Mouse (Mus musculus) urinary bladder, postnatal 10 days (tissue): ENCODE measurements at regions not wholly inside any gene's neighbourhood (a gene's known extent, or its start where the extent isn't known, plus 50 kb on each side); places are given as distances from the start of the nearest gene placed in this dataset.
"Not testable (repeated sequence)": the region's sequence is repeated elsewhere in the genome, so short reads cannot be mapped to it uniquely, and the experiment has no call there.

Experiments
- DNase-seq: peaks from one replicate; pipeline ENCODE4 v3.0.0; 2022; ENCODE audit warnings: low spot score

DNA sequence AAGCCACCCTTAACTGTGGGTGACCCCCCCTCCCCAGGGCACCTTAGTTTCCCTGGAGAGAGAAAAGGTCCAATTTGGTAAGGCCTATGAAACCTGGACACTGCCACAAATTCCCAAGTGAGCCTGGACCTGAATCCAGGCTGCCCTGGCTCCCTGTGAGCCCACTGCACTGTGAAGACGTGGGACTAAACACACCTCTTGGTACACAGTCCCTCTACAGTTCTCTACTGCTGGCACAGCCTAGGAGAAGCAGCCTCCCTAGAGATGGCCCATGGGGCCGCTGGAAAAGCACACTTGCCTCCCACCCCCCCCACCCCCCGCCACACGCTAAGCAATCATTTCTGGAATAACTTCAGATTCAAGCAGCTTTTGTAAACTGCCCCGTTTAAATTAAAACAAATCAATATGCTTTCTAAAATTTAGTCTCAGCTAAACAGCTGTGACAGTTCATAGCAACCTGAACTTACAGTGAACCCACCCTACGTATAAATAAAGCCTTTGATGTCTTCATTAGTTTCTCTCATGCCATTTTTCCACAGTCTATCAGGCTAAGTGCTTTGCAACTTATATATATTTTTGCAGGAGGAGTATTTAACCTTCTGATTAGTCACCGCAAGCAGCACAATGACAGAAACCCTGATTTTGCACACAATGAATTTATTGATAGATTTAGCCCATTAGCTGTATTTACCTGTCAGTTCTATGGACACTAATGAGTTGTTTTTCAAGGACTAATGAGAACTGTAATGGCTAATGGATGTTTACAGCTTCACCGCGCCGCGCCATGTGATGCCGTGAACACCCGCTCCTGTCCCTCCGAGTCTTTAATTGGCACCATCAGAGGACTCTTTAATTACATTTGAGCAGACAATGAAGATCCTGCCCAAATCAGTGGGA lies 215.3 kb downstream of the 3100002H09Rik start:
- DNase-seq, result no peak

DNA sequence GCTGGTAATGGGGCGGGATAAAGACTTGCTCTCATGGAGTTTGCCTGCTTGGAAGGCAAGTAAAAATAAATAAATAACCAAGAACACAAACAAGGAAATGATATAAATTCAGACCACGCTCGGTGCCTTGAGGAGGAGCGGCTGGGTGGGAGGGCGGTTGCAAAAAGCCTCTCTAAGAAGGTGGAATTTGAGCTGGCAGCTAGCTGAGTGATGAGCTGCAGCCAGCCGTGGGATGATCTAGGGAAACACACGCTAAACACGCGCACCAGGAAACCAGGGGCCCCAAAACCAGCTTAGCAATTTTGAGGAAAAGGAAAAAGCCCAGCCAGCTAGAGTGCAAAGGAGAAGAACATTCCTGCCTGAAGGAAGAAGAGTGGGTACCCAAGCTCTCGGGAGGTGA lies 217.0 kb downstream of the 3100002H09Rik start:
- DNase-seq, result no peak

DNA sequence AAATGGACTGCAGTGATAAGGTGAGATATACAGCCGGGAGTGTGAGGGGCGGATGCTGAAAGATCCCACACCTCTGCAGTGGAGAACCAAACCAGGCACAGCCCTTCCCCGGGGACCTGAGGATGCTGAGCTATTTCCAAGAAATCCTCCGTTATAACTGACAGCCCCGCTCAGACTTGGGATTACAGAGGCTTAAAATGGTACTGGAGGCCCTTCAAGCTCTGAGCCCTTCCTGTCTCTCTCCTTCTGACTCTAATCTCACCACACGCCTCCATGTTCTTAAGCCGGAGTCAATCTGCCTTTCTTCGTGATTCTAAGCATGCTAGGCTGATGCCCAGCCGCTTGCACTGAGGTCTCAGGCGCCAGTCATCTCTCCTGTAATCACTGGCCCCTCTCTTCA lies 221.5 kb downstream of the 3100002H09Rik start:
- DNase-seq, result no peak

DNA sequence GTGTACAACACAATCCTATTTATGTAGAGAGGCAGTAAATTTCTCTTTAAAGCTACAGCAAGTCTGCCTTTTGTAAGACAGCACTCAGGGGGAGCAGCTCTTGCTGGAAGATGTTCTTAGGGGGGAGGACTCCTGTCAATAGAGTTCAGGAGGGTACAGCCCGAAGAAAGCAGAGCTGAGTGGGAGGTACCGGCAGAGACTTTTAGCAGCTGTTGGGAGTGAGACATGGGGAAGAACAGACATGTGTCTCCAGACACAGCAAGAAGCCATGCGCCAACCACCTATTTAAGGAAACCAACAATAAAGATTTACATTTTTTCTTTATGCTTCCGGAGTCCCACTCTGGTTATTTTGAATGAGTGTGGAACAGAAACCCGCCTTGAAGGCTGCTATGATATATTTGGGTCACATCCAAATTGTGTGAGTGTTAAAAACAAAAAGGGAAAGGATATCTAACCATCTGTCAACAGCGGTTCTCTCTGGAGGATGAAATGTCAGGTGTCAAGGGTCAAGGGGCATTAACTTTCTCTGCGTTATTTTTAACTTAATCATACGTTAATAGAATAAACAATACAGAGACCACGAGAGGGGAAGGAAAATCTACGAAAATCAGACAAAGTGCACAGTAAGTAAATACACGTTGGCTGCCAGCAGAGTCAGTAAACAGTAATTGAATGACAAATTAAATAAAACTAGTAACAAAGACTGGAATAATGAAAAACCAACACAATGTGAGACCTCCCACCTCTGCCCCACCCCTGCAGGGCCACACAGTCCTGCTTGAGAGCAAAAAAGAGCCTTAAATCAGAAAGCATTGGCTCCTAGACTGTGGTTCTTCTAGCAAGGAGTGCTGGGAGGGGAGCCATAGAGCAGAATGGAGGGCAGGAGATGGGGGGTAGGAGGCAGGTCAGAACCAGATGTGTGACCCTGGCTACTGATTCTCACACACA lies 225.2 kb downstream of the 3100002H09Rik start:
- DNase-seq, result no peak

DNA sequence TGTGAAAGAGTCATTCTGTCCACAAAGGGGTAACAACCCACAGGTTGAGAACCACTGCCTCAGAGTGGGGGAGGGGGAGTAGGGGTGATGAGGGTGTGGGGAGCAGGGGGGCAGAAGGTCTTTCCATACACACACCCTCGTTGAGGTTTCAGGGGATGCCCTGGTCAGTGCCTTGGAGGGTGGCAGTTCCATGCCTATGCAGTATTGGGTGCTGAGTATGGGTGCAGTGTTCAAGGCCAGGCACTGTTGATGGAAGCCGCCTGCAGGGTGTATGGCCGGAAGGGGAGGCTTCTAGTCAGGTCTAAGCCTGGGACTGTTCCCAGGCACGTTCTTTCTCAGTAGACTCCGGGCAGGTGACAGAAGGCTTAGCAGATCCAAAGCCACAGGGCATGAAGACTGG lies 234.1 kb downstream of the 3100002H09Rik start:
- DNase-seq, result no peak

DNA sequence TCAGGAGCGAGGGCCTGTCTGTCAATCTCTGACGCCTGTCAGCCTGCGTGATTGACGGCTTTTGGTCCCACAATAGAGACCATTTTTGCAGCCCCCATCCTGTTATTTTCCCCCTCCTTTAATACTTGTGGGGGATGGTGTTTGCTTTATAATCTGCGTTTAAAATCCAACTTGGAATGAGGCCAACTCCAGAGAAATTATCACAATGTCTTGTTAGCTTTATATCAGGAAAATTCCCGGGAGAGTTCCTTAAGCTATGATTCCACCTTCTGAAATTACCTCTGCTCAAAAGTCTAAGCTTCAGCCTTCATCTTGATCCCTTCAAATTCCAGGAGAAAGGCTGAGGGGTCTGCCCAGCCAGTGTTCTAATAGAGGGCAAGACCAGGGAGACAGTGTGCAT lies 235.0 kb downstream of the 3100002H09Rik start:
- no peak for DNase-seq

DNA sequence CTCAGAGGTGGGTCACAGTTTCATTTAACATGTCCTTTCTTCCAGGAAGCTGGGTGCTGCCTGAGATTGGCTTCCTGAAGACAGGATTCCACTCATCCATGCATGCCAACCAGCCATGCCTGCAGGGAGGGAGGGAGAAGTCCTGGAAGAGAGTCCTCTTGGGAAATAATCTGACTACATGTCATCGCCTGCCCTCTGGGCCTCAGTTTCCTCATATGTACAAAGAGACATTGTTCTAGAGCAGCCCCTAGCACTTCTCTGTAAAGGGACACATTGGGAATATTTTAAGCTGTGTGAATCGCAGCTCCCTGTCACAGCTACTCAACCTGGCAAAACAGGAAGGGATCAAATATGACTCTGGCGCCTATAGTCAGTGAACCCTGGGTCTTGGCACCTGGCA lies 241.8 kb downstream of the 3100002H09Rik start:
- no peak for DNase-seq

DNA sequence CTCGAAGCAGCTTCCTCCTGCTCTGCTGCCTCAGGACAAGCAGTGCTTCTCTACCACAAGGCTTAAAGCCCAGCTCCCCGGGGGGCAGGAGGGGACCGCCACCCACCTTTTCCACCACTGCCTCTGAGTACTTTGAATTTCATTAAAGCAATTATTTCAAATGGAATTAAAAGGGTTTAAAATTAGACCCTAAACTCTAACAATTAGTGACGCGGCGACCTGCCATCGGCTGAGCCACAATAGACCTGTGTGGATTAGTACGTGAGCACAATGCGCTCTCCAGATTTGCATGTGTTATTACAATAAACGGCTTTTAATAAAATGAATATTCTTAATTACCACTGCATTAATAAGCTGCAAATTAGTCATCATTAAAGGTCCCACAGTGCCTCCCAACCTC lies 242.5 kb downstream of the 3100002H09Rik start:
- DNase-seq, result no peak

DNA sequence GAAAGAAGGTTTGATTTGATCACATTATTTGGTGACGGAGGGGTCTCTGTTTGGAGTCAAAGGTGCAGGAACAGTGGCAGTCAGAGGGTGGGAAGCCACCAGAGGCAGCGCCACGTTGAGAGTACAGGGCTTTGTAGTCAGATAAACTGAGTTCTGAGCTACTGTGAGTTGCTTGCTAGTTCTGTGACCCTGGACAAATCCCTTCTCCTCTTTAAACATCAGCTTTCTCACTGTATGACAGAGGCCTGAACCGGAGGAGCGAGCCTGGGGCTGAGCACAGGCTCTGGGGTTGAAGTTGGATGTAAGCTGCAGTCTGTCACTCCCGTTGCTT lies 250.1 kb downstream of the 3100002H09Rik start:
- DNase-seq, result no peak

DNA sequence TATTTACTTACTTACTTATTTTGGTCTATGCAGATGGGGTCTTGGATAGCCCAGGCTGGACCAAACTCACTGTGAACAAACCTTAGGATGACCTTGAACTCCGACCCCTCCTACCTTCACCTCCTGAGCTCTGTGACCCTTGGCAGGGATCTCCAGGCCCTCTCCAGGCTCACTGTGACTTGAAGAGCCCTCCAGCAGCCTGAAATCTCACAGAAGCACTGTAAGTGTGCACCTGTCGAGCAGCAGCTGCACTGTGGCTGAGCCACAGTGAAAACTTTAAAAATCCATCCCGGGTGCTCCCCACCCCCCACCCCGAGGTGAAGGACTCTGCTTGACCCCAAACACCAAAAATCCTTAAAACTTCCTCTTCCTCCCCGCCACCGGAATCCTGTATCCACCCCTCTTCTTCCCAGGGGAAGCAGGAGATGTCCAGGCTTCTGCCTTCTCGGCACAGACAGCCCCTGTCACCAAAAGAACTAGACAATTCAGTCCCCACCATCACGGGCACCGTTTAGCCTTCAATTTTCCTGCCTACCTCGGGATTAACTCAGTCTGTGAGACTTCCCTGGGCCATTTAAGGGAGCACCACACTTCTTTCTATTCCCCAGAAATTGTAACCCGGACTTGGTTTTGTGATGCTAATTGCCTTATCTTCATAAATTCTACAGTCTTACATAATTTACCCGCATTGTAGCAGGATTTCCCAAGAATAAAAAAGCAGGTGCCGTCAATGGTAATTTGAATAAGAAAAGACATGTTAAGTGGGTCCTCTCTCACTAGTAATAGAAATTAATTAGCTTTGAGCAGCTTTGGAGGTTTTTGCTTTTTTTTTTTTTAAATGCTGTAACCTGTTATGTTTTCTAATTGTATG lies 250.7 kb downstream of the 3100002H09Rik start:
- DNase-seq, result no peak

DNA sequence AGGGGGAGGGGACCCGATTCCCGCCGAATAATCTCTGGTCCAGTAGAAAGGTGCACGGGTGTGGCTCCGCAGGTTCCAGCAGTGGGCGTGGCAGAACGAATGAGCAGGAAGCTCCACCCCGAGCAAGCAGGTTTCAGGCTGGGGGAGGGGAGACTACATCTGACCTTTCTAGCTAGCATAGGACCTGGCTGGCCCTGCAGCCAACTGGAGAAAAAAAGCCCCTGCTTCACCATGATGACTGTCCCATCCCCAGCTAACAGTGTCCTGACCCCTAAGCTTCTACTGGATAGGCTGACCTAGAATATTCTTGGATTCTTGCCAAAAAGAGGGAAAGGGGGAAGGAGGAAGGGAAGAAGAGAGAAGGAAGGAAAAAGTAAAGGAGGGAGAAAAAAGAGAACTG lies 252.1 kb downstream of the 3100002H09Rik start:
- not testable (repeated sequence) for DNase-seq

DNA sequence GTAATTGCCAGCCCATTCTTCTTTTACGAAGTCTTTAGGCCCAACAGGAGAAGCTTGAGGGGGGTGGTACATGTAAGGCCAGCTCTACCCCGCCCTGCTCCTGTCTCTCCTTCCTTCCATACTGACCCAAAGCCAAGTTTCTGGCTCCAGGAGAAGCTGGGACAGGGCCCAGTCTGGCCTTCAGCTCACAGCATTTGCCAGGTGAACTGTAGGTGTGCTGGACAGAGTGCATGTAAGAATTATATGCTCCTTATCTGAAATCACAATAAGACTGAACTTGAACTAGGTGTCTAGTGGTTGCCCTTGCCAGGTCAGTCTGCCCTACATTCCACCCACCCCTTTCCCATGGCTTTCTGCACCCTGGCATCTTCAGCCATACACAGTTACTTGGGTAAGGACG lies 260.2 kb downstream of the 3100002H09Rik start:
- no peak for DNase-seq

DNA sequence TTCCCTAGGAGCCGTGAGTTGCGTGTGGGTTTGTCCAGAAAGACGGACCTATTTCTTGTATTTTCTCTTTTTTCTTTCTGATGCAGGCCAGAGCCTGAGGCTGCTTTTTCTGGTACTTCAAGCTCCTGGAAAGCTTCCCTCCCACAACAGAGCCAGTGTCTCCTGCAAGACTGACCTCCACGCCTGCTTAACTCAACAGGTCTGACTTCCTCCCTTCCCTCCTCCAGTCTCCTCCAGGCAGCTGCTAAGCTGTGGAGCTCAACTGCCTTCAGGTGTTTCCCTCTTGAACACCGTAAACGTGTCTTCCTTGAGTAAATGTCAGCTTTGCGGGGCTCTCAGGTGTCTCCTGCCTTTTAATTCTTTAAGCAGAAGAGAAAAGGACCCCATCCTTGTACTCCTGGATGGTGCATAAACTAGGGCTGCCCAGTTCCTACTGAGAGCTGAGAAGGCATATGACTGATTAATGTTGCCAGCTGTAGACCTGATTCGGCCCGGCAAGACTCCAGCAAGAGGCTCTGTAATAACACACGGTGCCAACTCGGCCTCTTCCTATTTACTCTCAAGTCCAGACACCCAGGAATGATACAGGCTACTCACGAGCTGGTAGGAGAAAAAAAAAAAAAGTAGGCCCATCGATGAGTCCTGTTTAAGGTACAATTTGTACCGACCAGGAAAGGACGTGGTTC lies 260.9 kb downstream of the 3100002H09Rik start:
- DNase-seq, result no peak

DNA sequence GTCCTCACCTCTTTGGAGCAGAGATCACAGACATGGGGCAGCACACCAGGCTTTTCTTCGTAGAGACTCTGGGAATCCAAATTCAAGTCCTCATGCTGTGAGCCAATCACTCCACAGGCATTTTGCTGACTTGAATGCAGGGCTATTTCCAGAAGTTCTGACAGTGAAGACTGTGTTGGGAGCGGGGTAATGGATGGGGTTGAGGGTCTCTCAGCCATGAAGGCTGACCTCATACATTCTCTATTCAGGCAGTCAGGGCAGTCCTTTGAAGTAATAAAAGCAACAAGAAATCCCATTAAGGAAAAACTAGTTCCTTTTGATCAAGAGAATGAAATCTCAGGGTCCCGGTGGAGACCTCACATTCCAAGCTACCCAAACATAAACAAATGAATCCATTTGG lies 261.5 kb downstream of the 3100002H09Rik start:
- no peak for DNase-seq

DNA sequence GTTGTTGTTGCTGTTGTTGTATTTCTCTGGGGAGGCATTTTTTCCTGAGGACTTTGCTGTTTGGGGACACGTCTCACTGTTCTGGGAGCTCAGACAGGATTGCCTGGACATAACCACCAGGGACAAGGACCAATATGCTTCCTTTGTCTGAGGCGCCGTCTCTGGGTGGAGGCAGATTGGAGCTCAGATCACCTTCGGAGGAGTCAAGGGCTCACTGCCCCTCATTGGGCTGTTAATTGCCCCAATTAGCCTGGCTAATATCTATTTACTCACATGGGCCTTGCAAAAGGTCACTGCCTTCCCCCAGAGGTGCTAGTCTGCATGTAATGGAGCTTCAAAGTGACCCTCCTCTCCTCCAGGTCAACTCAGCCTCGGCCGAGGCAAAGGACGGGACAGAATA lies 270.5 kb downstream of the 3100002H09Rik start:
- no peak for DNase-seq

DNA sequence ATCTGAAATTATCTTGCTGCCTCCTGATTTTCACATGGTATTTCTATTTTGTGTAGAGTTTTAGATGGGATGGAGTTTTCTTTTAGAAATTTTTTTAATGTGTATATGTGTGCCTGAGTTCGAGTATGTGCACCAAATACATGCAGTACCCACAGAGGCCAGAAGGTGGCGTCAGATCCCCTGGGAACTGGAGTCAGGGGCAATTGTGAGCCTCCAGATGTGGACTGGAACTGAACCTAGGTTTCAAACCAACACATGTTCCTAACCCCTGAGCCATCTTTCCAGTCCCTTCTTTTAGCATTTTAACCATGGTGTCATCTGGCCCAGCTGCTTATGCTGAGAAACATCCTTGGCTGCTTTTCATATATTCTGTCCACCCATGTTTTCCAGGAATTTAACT lies 274.9 kb downstream of the 3100002H09Rik start:
- no peak for DNase-seq

DNA sequence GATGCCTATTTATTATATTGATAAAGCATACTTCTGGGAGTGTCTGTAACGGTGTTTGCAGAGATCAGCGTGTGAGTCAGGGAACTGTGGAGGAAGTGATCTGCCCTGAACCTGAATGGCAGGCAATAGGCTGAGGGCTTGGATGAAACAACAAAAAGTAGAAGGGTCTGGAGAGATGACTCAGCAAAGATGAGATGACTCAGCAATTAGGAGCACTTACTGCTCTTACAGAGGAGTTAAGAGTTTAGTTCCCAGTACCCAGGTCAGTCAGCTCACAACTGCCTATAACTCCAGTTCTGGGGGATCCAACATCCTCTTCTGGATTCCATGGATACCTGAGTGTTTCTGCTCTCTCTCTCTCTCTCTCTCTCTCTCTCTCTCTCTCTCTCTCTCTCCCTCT lies 277.6 kb downstream of the 3100002H09Rik start:
- DNase-seq, result no peak

DNA sequence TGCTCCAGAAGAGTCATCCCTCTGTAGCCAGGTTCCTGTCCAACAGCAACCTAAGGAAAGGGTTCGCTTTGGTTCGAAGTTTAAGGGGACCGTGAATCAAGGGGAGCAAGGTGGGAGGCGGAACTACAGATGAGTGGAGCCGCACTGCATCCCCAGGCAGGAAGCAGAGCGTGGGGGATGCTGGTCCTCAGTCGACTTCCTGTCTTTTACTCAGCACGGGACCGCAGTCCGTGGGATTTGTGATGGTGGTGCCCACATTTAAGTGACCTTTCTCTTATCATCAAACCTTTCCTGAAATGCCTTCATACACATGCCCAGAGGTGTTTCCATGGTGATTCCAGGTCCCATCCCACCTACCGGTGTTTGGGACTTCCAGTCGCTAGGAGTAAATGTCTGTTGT lies 278.2 kb downstream of the 3100002H09Rik start:
- no peak for DNase-seq

DNA sequence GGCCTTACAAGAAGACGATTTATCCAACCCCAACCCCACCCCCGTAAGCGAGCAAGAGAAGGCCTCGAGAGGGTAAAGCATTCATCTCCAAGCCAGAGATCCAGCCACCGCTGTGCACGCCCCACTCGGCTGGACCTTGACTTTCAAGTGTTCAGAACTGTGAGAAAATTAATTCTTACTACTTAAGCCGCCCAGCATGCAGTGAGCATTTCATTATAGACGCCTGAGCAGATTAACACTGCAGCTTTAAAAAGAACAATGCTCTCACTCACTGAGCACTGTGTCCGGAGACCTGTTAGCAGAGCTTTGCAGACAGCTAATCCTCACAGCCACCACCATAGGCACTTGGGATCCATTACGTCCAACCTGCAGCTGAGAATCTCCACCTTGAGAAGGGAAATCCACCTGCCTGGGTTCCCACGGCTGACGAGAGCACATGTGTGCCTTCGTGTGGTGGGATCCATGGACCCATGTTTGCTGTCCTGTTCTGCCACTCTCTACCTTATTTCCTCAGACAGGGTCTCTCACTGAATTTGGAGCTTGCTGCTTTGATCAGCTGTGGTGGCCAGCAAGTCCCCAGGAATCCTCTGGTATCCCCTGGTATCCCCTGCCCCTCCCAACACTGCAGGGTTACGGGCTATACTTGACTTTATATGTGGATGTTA lies 281.4 kb downstream of the 3100002H09Rik start:
- no peak for DNase-seq

DNA sequence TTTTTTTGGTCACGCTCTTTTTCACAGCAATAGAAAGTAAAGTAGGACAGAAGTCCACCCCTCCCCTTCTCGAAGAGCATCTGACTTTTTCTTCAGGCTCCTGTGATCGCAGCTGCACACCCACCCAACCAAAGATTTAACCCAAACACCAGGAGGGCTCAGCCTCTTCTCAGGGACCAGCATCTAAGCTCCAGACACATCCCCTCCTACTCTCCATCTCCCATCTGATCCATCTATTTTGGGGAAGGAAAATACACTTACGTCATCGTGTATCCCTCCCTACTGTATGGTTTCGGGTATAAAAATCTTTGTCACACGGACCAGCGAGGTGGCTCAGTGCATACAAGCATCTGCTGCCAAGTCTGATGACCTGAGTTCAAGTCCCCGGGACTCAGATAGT lies 284.3 kb downstream of the 3100002H09Rik start:
- no peak for DNase-seq

DNA sequence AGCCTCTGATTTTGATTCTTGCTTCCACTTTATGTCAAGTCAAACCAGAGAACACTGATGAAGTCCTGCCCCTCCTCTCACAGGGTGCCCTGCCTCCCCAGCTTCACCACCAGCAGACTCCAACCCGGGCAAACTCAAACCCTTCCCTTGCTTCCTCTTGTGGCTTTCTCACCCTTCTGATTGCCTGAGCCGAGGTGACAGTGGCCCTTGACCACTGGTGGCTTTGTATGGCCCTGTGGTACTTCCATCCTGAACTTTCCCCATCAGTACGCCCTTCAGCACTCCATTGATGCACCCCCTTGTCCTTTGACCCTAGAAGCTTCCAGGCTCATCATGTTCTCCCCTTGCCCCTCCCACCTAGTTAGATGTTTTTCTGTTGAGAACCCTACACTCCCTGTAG lies 287.0 kb downstream of the 3100002H09Rik start:
- DNase-seq, result no peak
